Mouse (Mus musculus) right cerebral cortex, postnatal 25 days (tissue): ENCODE measurements around the gene Pde6b.

Experiments
- DNase-seq: peaks from one replicate; pipeline ENCODE4 v3.0.0; 2022

Pde6b gene

DNA sequence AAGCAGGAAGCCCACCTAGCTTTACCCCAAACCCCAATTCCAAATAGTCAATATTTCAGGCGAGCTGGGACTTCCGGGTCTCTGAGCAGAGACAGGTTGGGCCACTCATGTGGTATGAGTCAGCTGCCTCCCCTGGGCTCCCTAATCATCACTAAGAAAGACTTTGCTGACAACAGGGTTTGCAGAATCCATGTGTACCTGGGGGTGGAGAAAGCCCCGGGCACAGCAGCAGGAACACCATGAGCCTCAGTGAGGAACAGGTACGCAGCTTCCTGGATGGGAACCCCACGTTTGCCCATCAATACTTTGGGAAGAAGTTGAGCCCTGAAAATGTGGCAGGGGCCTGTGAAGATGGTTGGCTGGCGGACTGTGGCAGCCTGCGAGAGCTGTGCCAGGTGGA is at the start of gene Pde6b:
Pde6b (plus strand) TSS at position 191 of the 400 bp plus-strand sequence.
- DNase-seq, result no peak

DNA sequence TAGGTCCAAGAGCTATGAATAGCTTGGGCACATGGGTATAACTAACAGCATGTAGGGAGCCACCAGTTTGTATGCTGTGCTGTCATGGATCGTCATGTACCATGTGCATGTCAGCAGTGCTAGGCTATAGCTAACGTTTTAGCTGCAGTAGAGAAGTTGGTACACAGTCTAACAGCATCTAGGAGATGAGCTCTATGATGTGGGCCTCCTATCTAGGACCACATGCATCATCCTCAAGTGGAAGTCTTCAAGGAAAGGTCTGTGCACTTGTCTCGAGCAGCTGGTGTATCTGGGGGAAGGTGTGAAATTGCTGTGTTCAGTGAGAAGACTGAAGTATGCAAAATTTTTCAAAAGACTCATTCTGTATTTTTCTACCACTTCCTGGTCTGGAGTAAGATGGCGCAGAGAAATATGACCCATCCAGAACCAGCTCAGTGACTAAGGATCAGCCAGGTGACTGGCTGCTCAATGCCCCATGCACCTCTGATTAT is 44.5 kb upstream of the Pde6b start:
- no peak for DNase-seq

DNA sequence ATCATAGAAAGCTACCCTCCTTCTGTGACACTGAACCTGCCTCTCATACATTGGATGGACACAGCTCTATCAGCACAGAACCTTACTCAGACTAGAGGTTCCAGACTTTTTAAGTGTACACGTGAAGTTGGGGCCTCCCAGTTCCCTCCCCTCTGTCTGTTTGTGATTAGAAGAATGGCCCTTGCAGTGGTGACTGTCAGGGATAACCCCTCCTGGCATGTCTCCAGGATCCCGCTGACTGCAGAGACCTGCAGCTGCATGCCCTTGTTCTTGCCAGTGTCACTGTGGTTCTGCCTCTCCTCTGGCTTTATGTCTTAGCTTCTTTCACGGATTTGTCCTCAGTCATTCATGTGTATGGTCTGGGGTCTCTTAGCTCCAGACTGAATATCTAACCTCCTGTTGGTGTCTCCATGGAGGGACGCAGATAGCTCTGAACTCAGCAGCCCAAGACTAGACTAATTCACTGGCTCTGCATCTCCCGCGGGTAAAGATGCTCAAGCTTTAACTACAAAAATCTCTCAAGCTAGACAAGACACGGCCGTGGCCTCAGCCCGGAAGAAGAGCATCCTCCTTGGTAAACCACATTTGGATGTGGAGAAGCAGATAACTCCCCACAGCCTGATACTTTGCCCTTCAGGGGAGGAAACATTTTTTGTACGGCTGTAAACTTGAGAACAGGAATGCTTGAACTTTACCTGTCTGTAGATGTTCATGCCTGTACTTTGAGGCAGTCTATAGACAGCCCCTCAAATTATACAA is 42.7 kb upstream of the Pde6b start:
- no peak for DNase-seq

DNA sequence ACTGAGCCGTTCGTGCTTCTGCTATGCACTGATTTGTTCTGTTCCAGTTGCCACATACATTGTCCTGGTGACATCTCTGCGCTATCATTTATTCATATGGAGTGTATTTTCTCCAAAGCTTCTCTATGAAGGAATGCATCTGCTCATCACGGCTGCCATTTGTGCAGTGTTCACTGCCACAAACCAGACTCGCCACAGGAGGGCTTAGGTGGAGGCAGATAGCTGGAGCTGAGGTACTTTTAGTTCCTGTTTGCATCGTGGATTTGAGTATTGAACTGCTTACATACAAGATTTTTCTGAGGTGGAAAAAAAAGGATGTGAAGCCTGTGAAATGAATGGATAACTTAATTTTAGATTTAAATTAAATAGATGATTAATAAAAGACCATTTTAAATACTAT is 40.3 kb upstream of the Pde6b start:
- DNase-seq, result no peak

DNA sequence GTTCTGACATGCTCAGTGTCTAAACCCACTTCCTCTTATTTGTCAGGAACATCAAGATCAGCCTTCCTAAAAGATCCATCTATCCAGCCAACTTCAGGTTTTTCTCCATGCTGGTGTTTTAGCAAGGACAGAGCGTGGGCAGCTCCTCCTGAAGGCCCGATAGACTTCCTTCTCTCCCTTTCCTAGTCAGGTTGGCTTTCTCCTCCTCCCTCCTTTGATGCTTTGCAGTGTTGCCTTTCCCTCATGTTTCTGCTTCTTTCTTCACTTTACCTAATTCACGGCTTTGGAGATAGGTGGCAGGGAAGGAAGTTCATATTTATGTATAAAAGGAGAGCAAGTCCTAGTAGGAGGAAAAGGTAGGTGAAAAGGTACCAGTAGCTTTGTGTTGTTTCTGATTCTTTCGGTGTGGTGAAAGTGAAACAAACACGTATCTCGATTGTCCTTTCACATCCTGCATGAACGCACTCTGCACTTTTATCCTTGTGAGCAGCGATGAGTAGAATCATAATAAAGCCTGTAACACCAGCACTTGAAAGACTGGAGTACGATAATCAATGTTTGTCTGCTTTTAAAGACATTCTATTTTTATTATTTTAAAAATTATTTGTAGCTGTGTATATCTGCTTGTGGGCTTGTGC is 38.6 kb upstream of the Pde6b start:
- DNase-seq, result no peak

DNA sequence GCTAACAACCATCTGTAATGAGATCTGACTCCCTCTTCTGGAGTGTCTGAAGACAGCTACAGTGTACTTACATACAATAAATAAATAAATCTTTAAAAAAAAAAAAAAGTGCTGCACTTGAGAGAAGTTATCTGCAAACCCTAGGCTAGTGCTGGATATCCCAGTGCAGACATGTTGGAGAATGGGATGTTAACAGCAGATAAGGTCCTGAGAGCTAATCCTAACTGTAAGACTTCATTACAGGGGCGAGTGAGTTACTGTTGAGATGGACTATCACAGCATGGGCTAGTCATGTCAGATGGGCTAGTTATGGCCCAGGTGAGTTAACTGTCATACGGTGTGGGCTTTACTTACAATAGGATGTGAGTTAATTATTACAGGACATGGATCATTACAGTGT is 34.1 kb upstream of the Pde6b start:
- no peak for DNase-seq

DNA sequence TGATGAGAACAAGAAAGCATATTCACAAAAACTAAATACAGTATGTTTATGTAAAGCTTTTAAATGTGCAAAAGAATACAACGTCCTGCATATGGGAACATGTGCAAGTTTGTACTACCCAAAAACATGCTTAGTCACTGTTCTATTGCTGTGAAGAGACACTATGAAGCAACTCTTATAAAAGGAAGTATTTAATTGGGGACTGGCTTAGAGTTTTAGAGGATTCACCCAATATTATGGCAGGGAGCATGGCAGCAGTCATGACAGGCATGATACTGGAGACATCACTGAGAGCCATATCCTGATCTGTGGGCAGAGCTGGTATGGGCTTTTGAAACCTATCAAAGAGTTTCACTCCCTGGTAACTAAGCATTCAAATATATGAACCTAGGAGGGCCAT is 30.3 kb upstream of the Pde6b start:
- no peak for DNase-seq

DNA sequence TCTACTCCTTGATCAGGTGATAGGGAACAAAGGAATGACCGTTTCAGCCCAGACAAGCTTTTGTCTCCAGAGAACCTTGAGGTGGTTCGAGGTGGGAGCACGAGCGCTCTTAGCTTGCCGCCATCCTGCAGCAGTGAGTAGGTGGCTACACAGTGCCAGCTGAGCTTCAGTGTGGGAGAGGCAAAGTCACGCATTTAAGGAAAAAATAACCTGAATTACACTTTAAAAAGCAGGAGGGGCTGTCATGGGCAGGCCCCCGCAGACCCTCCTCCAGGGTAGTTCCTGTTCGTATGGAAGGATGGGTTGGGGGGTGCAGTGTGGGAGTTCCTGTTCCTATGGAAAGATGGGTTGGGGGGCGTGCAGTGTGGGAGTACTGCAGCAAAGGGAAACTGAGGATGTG is 28.7 kb upstream of the Pde6b start:
- peak; percentile 71 for DNase-seq

DNA sequence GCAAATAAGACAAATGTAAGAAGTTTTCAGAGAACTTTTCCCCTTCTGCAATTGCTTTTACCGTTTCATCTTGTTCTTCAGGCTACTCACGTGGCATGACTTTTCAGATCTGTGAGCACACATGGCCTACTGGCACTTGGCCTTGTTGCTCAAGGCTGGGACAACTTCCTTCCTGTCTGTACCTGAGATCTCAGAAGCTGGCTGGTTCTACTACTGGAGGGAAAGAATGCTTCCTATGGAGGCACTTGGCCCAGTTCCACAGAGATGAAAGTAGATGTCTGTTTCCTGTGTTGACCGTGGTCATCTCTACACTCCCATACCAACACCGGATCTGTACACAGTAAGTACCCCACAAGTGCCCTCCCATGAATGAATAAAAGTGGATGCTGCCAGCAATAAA is 28.0 kb upstream of the Pde6b start:
- no peak for DNase-seq

DNA sequence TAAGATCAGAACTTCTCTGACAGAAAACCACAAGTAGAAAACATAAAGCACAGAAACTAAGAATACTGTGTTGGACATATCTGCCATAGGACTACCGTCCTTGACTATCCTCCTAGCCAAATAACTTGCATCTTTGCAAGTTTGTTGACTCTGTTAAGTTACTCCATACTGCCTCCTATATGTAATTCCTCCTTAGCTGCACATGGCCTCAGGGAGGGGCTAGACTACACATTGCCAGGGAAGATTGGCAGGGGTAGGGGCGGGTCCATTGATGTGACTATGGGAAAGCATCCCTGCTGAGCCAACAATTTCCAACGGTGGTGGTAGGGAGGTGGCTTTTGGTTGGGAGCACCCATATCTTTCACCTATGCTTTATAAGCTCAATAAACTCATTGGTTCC is 25.9 kb upstream of the Pde6b start:
- DNase-seq, result no peak

DNA sequence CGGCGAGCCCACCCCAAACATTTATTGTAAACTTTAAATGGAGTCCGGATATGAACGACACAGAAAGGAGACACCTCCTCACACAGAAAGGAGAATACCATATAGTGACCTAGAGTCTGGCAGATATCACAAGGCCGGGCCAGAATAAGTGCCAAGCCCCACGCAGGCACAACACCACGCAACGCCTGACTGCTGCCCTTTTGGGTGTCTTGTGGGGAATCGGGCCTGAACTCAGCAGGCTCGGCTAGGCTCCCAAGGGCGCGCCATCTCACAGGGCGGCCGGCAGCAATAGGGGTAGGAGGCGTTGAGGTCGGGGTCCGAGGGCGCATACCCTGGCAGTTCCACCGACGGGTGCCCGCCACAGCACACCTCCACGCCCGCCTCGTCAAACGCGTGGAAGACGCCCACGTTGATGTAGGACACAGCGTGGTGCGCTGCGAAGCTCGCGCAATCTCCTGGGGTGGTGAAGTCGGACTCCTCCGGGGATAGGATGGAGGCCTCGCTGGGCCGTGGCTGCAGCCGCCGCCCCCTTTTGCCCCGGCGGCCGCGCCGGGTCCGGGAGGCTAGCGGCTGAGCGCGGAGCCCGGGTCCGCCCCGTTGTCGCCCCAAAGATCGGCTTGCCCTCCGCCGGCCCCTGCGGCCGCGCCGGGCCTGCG is 21.7 kb upstream of the Pde6b start:
- peak; percentile 65 for DNase-seq

DNA sequence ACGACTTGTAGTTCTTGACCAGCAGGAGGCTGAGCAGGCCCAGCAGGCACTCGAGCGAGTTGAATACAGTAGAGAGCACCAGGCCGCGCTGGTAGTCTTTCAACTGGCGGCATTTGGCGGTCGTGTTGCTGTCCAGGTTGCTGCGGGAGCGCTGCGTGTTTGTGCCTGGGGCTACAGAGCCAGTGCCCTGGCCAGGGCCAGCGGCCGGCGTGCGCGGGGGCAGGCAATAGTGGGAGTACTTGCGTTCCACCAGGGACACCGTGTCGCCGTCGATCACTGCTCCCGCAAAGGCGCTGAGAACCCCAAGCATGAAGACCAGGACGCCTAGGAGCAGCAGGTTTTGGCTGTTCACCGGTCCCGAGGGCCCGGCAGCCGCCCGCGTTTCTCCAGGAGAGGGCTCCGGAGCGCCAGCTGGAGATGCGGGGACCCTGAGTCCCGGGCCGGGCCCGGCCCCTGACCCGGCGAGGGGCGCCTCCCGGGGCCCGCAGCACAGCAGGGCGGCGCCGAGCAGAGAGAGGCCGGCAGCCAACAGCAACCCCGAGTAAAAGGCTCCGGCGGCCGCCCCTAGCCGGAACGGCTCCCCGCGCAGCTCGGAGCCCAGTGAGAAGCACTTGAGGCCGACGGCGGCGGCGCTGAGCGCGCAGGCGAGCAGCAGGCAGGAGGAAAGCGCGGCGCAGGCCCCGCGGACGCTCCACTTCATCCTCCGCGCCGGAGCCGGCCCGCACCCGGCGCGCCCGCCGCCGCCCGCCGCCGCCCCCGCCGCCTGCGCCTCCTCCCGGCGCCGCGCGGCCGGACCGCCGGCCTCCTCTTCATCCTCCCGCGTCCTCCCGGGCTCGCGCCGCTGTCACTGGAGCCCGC is 21.0 kb upstream of the Pde6b start:
- DNase-seq, result peak; percentile 64

DNA sequence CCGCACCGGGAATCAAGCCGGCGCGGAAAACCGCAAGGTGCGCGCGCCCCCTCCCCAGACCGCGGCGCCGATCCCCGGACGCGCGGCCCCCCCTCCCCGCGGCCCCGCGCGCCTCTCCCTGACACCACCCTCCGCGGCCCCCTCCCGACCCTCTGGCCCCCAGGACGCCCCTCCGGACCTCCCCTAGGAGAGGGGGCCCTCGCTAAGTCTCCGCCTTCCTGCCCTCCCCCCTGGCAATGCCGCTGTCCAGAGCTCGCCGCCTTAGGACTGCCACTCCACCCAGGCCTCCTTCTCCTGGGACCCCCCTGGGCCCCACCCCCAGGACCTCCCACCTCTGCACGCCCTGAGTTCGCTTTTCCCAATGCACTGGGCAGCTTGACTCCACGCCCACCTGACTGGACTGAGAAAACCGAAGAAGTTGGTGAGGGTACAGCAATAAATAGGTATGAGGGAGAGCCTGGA is 20.3 kb upstream of the Pde6b start, which contains the start of gene Gm42517:
Gm42517 (minus strand) TSS at position 52 of the 462 bp plus-strand sequence.
- DNase-seq, result peak; percentile 46

DNA sequence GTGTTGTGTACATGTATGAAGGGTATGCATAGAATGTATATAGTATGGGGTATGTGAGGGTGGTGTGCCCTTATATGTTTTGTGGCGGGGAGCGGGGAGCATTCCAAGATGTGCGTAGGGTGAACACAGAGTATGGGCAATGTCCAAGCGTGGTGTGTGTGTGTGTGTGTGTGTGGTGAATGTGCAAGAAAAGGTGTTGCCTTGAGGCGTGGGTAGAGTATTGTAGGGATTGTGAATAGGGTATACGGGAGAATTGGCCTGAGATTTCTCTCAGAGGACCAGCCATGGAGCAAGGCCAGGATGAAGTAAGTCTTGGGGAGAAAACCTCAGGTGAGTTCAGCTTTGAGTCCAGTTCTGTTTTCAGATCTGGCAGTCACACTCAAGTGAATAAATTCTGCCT is 19.7 kb upstream of the Pde6b start:
- DNase-seq, result no peak

DNA sequence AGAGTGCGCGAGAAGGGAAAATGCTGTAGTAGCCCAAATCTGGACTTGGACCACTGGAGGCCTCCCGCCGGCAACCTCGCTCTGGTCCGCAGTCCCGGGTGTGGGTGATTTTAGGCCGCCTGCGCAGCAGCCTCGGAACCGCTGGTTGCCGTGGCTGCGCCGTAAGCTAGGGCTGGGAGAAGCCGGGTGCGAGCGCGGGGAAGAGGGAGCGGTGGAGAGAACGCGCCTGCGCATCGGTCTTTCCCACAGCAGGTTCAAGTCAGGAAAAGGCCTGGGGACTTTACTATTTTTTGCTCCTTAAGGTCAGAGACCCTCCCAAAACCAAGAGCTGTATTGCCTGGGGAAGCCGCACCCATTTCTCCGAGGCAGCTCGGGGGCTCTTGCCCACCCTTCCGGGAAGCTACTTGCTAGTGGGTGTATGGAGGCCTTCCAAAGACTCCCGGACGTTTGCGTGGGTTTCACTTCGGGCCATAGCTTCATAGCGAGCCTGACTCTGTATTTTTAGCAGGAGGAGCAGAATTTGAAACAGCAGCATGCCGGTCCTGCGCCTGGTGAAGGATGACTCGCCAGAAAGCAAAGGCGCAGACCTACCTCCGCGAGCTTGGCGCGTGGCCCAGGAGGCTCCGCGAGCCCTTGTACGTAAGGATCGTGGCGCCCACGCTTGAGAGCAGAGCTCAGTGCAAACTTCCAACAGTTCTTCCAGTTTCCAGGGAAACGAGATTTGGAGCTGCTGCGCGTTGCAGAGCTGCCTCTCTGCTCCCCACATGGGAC is 19.2 kb upstream of the Pde6b start:
- DNase-seq, result peak; percentile 91

DNA sequence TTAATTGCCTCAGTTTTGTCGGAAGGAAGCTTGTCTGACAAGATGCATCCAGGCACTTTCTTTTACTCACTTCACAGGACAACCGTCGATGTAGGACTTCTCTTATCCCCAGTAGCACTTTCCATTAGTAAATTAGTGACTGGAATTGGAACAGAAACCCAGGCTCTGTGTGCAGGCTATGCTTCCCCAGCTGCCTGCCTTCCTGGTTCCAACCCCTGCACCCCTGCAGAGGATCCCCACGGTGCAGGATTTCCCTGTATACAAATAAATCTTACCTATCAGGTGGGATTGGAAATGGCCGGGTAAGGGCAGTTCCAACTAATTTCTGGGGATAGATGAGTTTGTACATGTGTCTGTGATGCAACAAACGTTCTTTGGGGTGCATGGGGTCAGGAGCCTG is 18.2 kb upstream of the Pde6b start:
- DNase-seq, result no peak

DNA sequence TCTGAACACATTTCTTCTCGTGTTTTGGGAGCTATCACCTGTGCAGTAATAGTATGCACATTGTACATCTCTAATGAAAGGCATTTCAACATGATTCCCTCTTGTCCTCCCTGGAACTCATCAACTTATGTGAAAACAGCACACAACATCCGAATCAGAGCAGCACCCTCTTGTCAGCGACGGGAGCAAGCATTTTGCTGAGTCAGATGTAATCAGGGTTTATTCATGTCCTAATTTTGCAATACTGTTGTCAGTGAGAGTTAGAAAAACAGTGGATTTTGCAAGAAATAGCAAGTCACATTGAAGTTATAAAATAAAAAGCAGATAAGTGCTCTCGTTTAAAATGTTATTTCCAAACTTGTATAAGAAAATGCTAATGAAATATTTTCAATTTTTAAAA is 14.1 kb upstream of the Pde6b start:
- no peak for DNase-seq

DNA sequence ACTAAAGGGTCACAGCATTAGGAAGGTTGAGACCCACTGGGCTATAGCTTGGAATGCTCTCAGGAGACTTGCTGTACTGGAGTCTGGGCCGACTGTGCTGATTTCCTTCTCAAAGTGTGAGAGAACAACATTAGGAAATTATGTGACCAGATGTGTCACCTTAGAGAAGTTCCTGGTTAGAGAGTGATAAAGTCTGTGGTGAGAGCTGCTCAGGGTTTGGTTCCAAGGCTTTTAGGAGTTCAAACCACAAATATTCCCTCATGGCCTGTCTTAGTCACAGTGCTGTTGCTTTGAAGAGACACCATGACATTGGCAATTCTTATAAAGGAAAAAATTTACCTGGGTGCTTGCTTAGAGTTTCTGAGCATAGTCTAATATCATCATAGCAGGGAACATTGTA is 12.1 kb upstream of the Pde6b start:
- DNase-seq, result no peak

DNA sequence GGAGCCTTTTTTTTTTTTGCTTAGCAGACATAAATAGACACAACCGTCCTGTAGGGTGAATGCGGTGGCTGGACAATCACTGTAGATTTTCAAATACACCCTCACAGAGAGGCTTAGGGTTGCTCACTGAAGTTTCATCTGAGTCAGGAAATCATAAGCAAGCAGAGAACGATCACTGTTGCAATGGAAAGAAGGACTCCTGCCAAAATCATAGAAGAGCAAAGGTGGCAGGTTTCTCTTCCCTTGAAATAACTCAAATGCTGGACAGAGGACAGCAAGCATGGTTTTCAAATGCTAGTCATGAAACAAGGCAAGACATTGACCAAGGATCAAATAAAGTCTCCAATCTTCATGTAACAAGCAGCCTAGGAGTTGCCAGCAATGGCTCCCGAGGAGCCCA is 9.8 kb upstream of the Pde6b start:
- no peak for DNase-seq

DNA sequence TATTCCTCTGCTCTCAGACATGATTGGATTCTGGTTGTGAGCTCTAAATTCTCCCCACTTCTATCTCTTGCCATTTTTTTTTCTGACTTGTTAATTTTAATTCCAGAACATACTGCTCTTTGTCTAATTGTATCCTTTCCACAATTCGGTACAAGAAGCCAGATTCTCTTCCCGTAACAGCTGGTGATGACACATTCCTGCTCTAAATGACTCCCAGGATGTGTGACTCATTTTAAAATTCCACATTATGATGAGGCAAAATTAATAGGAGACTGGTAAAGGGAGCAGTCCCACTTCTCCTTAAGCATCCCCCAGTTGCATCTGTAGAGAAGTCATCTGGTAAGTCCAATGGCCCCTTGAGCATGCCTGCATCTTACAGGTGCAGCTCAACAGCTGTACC is 2.6 kb upstream of the Pde6b start:
- DNase-seq, result peak; percentile 27

DNA sequence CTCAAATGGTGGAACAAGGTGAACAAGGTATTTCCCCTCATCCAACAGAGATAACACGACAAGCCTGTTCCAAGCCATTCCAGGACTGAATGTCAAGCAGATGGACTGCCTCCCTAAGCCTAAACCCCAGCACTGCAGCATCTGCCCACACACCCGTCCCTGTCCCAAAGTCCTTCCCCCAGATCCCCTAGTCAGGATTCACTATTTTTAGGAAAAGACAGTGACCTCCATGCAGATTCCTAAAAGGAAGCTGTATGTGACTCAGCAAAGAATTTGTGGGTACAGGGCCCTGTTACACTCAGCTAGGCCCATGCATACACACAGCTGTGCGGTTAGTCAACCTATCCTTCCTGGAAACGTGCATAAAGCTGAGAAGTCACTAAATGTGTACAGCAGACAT is 1.7 kb upstream of the Pde6b start:
- no peak for DNase-seq

DNA sequence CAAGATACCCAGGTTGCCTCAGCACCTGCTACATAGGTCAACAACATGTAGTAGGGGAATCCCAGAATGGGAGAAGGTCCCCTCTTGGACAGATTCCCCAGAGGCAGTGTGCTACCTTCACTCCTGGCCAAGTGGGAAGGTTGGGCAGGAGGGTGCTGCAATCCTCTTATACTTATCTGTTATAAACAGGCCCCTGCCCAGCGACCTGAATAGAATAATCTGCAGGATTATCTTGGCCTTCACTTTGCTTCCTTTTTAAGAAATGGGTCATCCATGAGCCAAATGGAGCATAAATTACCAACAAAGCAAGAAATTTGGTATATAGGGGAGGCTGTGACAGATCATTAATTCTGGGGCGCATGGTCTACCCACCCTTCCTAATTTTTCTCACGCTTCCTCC is 1.6 kb downstream of the Pde6b start:
- no peak for DNase-seq
